ENCODE assay signal across 18 mouse cellular contexts in genomic region chr6:12097125-12097524, GRCm38 (mm10).
DNase-seq lines count a peak whose midpoint lies in the region; ATAC-seq and TF ChIP-seq lines count a peak whose summit lies in the region.
"Had no signal": no experiment of that assay in that cellular context is flagged by ENCODE, and none has a peak within 500 bp of the region (broad histone marks: within the 10 kb centered on the region; RNA-seq: fewer than 3 reads in every experiment).

No protein-coding gene starts in this region.

- no peak for TF ChIP-seq POLR2A in MEL (IDR thresholded peaks at IDR 0.05; ENCODE audit: control insufficient read depth in 1 of 2, insufficient read depth in 1 of 2, low read depth in 1 of 2, low read length in 2 of 2, poor library complexity in 1 of 2)

- TF ChIP-seq CTCF in MEL (IDR thresholded peaks at IDR 0.05 in 2 of 3, conservative IDR thresholded peaks at IDR 0.05 in 1 of 3; ENCODE audit: control insufficient read depth in 1 of 3, insufficient read depth in 1 of 3, low read depth in 2 of 3, low read length in 3 of 3, poor library complexity in 1 of 3, severe bottlenecking in 1 of 3) = no peak
- no peak for TF ChIP-seq CTCF in lung, postnatal 0 days (IDR thresholded peaks at IDR 0.05)

- peak overlapping the region; percentile 15; the same call in 1 of the 2 replicates for H3K4me2 ChIP-seq in heart, embryonic 15.5 days
- H3K4me2 ChIP-seq in hindbrain, embryonic 13.5 days = peak overlapping the region; percentile 23; the same call in 1 of the 2 replicates
- no peak overlapping the region for H3K4me2 ChIP-seq in lung, postnatal 0 days (replicated peaks; ENCODE audit: low read depth, low read length)
- H3K4me2 ChIP-seq: limb, embryonic 13.5 days had no signal

- no peak for TF ChIP-seq RAD21 in MEL (IDR thresholded peaks at IDR 0.05; ENCODE audit: low read depth, low read length)

- TF ChIP-seq EP300 in MEL (IDR thresholded peaks at IDR 0.05; ENCODE audit: low read depth in 1 of 2, low read length in 2 of 2) = peak in 1 of 2 experiments; percentile 49; a peak in 2 of 4 replicates
- TF ChIP-seq EP300 in lung, postnatal 0 days (IDR thresholded peaks at IDR 0.05) = no peak

- H3K36me3 ChIP-seq in heart, embryonic 15.5 days = no peaks in the 10 kb centered on the region
- H3K36me3 ChIP-seq in MEL (ENCODE audit: control insufficient read depth in 1 of 2, insufficient read depth in 2 of 2, low read length in 2 of 2) = no peaks in the 10 kb centered on the region; a peak in 1 of 4 replicates
- H3K36me3 ChIP-seq in hindbrain, embryonic 13.5 days = no peaks in the 10 kb centered on the region
- H3K36me3 ChIP-seq in lung, postnatal 0 days (ENCODE audit: insufficient read depth, low read length) = no peaks in the 10 kb centered on the region
- H3K36me3 ChIP-seq: limb, embryonic 13.5 days had no signal

- H3K9me3 ChIP-seq in heart, embryonic 15.5 days (replicated peaks) = no peaks in the 10 kb centered on the region
- H3K9me3 ChIP-seq in MEL (replicated peaks; ENCODE audit: insufficient read depth, low read length) = no peaks in the 10 kb centered on the region
- H3K9me3 ChIP-seq in hindbrain, embryonic 13.5 days = no peaks in the 10 kb centered on the region
- H3K9me3 ChIP-seq in lung, postnatal 0 days (ENCODE audit: low read length) = no peaks in the 10 kb centered on the region
- H3K9me3 ChIP-seq: limb, embryonic 13.5 days had no signal

- 64% methylated on average over 4 of the region's 4 CpGs for WGBS in heart, embryonic 15.5 days
- WGBS in hindbrain, embryonic 13.5 days = 40% methylated on average over 4 of the region's 4 CpGs
- 70% methylated on average over 4 of the region's 4 CpGs for WGBS in lung, postnatal 0 days

- ATAC-seq in heart, embryonic 15.5 days (replicated peaks; ENCODE audit: insufficient number of reproducible peaks, insufficient read depth, low FRiP score, low read depth) = no peak; the same call in 1 of the 2 replicates
- no peak for ATAC-seq in hindbrain, embryonic 13.5 days (ENCODE audit: low FRiP score)
- peak; percentile 55; the same call in 1 of the 2 replicates for ATAC-seq in megakaryocyte-erythroid progenitor cell, adult 5-6 weeks (replicated peaks; ENCODE audit: low FRiP score, low TSS enrichment, poor library complexity, severe bottlenecking)
- no peak for ATAC-seq in lung, postnatal 0 days
- no peak for ATAC-seq in monocyte, adult 5-6 weeks (replicated peaks; ENCODE audit: insufficient number of reproducible peaks, low FRiP score, low TSS enrichment, poor library complexity, severe bottlenecking)
- ATAC-seq: CD4-positive, CD25-positive, alpha-beta regulatory T cell, adult 4 months; inflammation-experienced regulatory T-cells, adult 6 months; Patski had no signal

- no peak overlapping the region for H3K4me3 ChIP-seq in heart, embryonic 15.5 days
- no peak overlapping the region for H3K4me3 ChIP-seq in MEL (ENCODE audit: control insufficient read depth in 1 of 2, insufficient read depth in 1 of 2, low read depth in 2 of 2, low read length in 2 of 2)
- no peak overlapping the region; the same call in 1 of the 2 replicates for H3K4me3 ChIP-seq in hindbrain, embryonic 13.5 days
- no peak overlapping the region for H3K4me3 ChIP-seq in lung, postnatal 0 days (ENCODE audit: low read depth, low read length)
- H3K4me3 ChIP-seq: limb, embryonic 13.5 days had no signal

- no peak for DNase-seq in heart, postnatal 25 days (ENCODE audit: low spot score)
- DNase-seq in MEL (ENCODE audit: low read depth, low spot score) = peak; percentile 44
- no peak for DNase-seq in cerebellum, adult 11 months
- DNase-seq in lung, postnatal 0 days (ENCODE audit: low spot score) = no peak
- DNase-seq: adrenal gland, adult 8-10 months; cerebellum, postnatal 25 days; gastrocnemius, postnatal 36 days; kidney, postnatal 36 days; layer of hippocampus, postnatal 36 days; lung, postnatal 36 days had no signal

- intact Hi-C loops in heart, postnatal 25 days (cut with DNase I) = no loop called here

- no peak overlapping the region for H3K27ac ChIP-seq in heart, embryonic 15.5 days
- no peak overlapping the region for H3K27ac ChIP-seq in MEL (ENCODE audit: control insufficient read depth, low read depth, low read length)
- H3K27ac ChIP-seq in hindbrain, embryonic 13.5 days = no peak overlapping the region
- H3K27ac ChIP-seq in lung, postnatal 0 days (ENCODE audit: low read length) = no peak overlapping the region
- H3K27ac ChIP-seq: limb, embryonic 13.5 days had no signal

- H3K79me2 ChIP-seq in MEL (ENCODE audit: control insufficient read depth, insufficient read depth, low read length, poor library complexity) = no peaks in the 10 kb centered on the region

- no peak overlapping the region for H3K9ac ChIP-seq in heart, embryonic 15.5 days
- no peak overlapping the region for H3K9ac ChIP-seq in MEL (ENCODE audit: control insufficient read depth, low read depth, low read length, poor library complexity, severe bottlenecking)
- no peak overlapping the region for H3K9ac ChIP-seq in hindbrain, embryonic 13.5 days
- no peak overlapping the region for H3K9ac ChIP-seq in lung, postnatal 0 days (replicated peaks; ENCODE audit: low read depth)
- H3K9ac ChIP-seq: limb, embryonic 13.5 days had no signal

- no peaks in the 10 kb centered on the region for H3K27me3 ChIP-seq in heart, embryonic 15.5 days
- H3K27me3 ChIP-seq in MEL (ENCODE audit: control insufficient read depth in 1 of 2, insufficient read depth in 2 of 2, low read length in 2 of 2) = no peaks in the 10 kb centered on the region
- no peaks in the 10 kb centered on the region for H3K27me3 ChIP-seq in hindbrain, embryonic 13.5 days
- no peaks in the 10 kb centered on the region for H3K27me3 ChIP-seq in lung, postnatal 0 days (replicated peaks; ENCODE audit: insufficient read depth, low read length)
- H3K27me3 ChIP-seq: limb, embryonic 13.5 days; Patski had no signal

- H3K4me1 ChIP-seq in heart, embryonic 15.5 days (replicated peaks) = no peaks in the 10 kb centered on the region
- H3K4me1 ChIP-seq in MEL (ENCODE audit: control insufficient read depth in 1 of 2, insufficient read depth in 2 of 2, low read length in 2 of 2) = peaks cover 2 to 7% of the 10 kb centered on the region in 2 experiments; a peak in 3 of 4 replicates
- no peaks in the 10 kb centered on the region for H3K4me1 ChIP-seq in hindbrain, embryonic 13.5 days (replicated peaks)
- no peaks in the 10 kb centered on the region for H3K4me1 ChIP-seq in lung, postnatal 0 days (ENCODE audit: insufficient read depth, low read depth, low read length)
- H3K4me1 ChIP-seq: limb, embryonic 13.5 days had no signal

TF ChIP-seq in MEL, 35 proteins besides CTCF, POLR2A, EP300 and RAD21:
- TF ChIP-seq ETS1 (IDR thresholded peaks at IDR 0.05; ENCODE audit: low read depth, low read length) (no peak), BHLHE40 (IDR thresholded peaks at IDR 0.05; ENCODE audit: borderline replicate concordance, low read depth, low read length) (no peak), POLR2AphosphoS5 (IDR thresholded peaks at IDR 0.05; ENCODE audit: borderline replicate concordance, low read depth, low read length) (no peak), MAX (IDR thresholded peaks at IDR 0.05; ENCODE audit: low read length) (no peak), SIN3A (IDR thresholded peaks at IDR 0.05; ENCODE audit: low read length) (no peak)
